Comparison of ENCODE assay signal across 8 mouse cellular contexts in the genomic region with DNA sequence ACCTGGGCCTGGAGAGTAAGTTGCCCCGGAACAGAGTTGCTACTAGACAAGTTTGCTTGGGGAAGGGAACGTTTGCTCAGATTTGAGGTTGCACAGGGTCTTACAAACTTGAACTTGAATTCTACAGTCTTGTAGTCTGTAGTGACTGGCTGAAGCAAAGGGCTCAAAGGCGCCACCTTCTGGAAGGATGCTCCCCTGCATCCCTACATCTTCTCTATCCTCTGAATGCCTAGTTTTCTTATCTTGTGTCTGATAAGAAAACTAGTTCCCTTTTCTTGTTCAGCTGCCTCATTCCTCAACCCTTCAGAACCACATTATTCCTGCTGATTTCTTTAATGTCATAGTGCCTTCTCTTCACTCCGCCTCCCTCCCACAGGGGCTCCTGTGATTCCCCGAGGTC.
DNase-seq lines count a peak whose midpoint lies in the region; ATAC-seq and TF ChIP-seq lines count a peak whose summit lies in the region.
"Not testable (repeated sequence)": the region's sequence is repeated elsewhere in the genome, so short reads cannot be mapped to it uniquely, and the experiment has no call there.

No protein-coding gene starts in this region.

- TF ChIP-seq CTCF in kidney, postnatal 0 days (IDR thresholded peaks at IDR 0.05; ENCODE audit: low read depth) = peak; percentile 38
- peak; percentile 52 for TF ChIP-seq CTCF in lung, adult 2 months (IDR thresholded peaks at IDR 0.05; ENCODE audit: insufficient read depth, low read length)

- not testable (repeated sequence) for H3K4me2 ChIP-seq in kidney, postnatal 0 days (ENCODE audit: low read length)

- H3K9me3 ChIP-seq in ES-E14 (ENCODE audit: control insufficient read depth, insufficient read depth, low read depth, low read length); kidney, postnatal 0 days (replicated peaks; ENCODE audit: low read length): not testable (repeated sequence)

- H3K9ac ChIP-seq in ES-E14 (ENCODE audit: insufficient read depth, low read depth, low read length, poor library complexity, severe bottlenecking); kidney, postnatal 0 days (ENCODE audit: low read depth, low read length): not testable (repeated sequence)

- H3K27me3 ChIP-seq in kidney, postnatal 0 days (ENCODE audit: insufficient read depth, low read length) = not testable (repeated sequence)

- not testable (repeated sequence) for H3K36me3 ChIP-seq in ES-E14 (ENCODE audit: control insufficient read depth, insufficient read depth, low read length, poor library complexity, severe bottlenecking); kidney, postnatal 0 days (ENCODE audit: insufficient read depth, low read length)

- peak; percentile 50 for DNase-seq in 3T3-L1 (ENCODE audit: low read depth, low spot score)
- DNase-seq in ES-E14 (ENCODE audit: low read depth, low spot score) = peak; percentile 42
- peak; percentile 31 for DNase-seq in adrenal gland, postnatal 25 days
- peak; percentile 65 for DNase-seq in heart, adult 11 months
- DNase-seq in kidney, postnatal 0 days (ENCODE audit: low spot score) = peak; percentile 2
- DNase-seq in lung, adult 2 months = not testable (repeated sequence)
- peak; percentile 32 for DNase-seq in retina, embryonic 14.5 days (ENCODE audit: low spot score)
- DNase-seq in thymus, postnatal 4 days = peak; percentile 65

- H3K27ac ChIP-seq in ES-E14 (ENCODE audit: insufficient read depth, low read depth, low read length, poor library complexity, severe bottlenecking); kidney, postnatal 0 days: not testable (repeated sequence)

- WGBS in kidney, postnatal 0 days = 58% methylated on average over 5 of the region's 5 CpGs
- 60% methylated on average over 5 of the region's 5 CpGs for whole genome bisulfite sequencing in lung, adult 2 months

- not testable (repeated sequence) for H3K4me1 ChIP-seq in ES-E14 (ENCODE audit: control insufficient read depth in 2 of 2, insufficient read depth in 2 of 2, low read length in 2 of 2, poor library complexity in 1 of 2); kidney, postnatal 0 days (replicated peaks; ENCODE audit: insufficient read depth, low read length); lung, adult 2 months (ENCODE audit: control insufficient read depth, insufficient read depth, low read length)

- ATAC-seq in kidney, postnatal 0 days (replicated peaks; ENCODE audit: low FRiP score, low read depth) = not testable (repeated sequence)

- in situ Hi-C loops in ES-E14 (cut with MboI; ENCODE audit: low sequenced_read_pairs in 2 of 2, unreplicated experiment in 2 of 2) = not testable (repeated sequence)

- H3K4me3 ChIP-seq in ES-E14 (ENCODE audit: insufficient read depth in 1 of 2, low read depth in 1 of 2, low read length in 2 of 2, poor library complexity in 1 of 2, severe bottlenecking in 1 of 2); kidney, postnatal 0 days (replicated peaks; ENCODE audit: low read depth, low read length); lung, adult 2 months (replicated peaks; ENCODE audit: extremely low read depth, low read depth, low read length): not testable (repeated sequence)

- TF ChIP-seq POLR2A in lung, adult 2 months (IDR thresholded peaks at IDR 0.05; ENCODE audit: borderline replicate concordance, extremely low read depth, low read depth, low read length) = not testable (repeated sequence)
